Comparison of ENCODE assay signal across 25 mouse cellular contexts in the genomic region with DNA sequence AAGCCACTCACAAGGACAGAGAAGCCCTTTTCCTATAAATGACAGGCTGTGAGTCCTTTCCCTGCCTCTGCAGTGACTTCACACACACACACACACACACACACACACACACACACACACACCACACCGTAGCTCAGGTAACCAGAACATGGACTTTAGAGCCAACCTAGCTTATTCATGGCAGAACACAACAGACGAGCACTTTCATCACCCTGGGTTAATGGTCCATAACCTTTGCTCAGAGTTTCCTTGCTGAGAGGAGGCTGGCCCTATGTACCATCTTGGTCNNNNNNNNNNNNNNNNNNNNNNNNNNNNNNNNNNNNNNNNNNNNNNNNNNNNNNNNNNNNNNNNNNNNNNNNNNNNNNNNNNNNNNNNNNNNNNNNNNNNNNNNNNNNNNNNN.
DNase-seq lines count a peak whose midpoint lies in the region; ATAC-seq and TF ChIP-seq lines count a peak whose summit lies in the region.
"Had no signal": no experiment of that assay in that cellular context is flagged by ENCODE, and none has a peak within 500 bp of the region (broad histone marks: within the 10 kb centered on the region; RNA-seq: fewer than 3 reads in every experiment).

No protein-coding gene starts in this region.

- 66% methylated on average over 2 of the region's 2 CpGs for WGBS in forebrain, embryonic 11.5 days
- 65% methylated on average over 2 of the region's 2 CpGs for WGBS in forebrain, embryonic 15.5 days
- 63% methylated on average over 2 of the region's 2 CpGs for WGBS in midbrain, embryonic 12.5 days
- 73% methylated on average over 2 of the region's 2 CpGs for WGBS in midbrain, postnatal 0 days

- DNase-seq in forebrain, embryonic 11.5 days (ENCODE audit: low spot score): no peak
- DNase-seq in kidney, adult 9 months: peak; percentile 22
- no peak for DNase-seq in kidney, postnatal 10 days
- DNase-seq in midbrain, postnatal 0 days (ENCODE audit: low spot score): no peak
- peak; percentile 10 to 23 for DNase-seq in kidney, postnatal 4 days
- DNase-seq in adrenal gland, adult 18-20 months (ENCODE audit: low spot score in 2 of 2): no peak
- DNase-seq: adrenal gland, postnatal 10 days; cerebellum, adult 8-10 months; cerebellum, postnatal 25 days; forebrain, postnatal 0 days; heart, adult 2 months; heart, postnatal 10 days; lung, embryonic 14.5 days; lung, postnatal 14 days; spleen, adult 18-20 months; thymus, postnatal 14 days had no signal

- H3K4me1 ChIP-seq in forebrain, embryonic 11.5 days (replicated peaks; ENCODE audit: control insufficient read depth, insufficient read depth, low read length): peaks cover 2% of the 10 kb centered on the region; the same call in 1 of the 2 replicates
- peaks cover 13% of the 10 kb centered on the region for H3K4me1 ChIP-seq in forebrain, embryonic 15.5 days
- peaks cover 18% of the 10 kb centered on the region for H3K4me1 ChIP-seq in midbrain, embryonic 12.5 days
- peaks cover 3% of the 10 kb centered on the region; the same call in 1 of the 2 replicates for H3K4me1 ChIP-seq in midbrain, postnatal 0 days (ENCODE audit: insufficient read depth, low read length)

- ATAC-seq in forebrain, embryonic 11.5 days (replicated peaks; ENCODE audit: low FRiP score): no peak
- no peak for ATAC-seq in forebrain, embryonic 15.5 days (replicated peaks)
- ATAC-seq in midbrain, embryonic 12.5 days (ENCODE audit: low FRiP score, low read depth): no peak
- ATAC-seq in midbrain, postnatal 0 days (ENCODE audit: low FRiP score): no peak
- ATAC-seq: forebrain, postnatal 0 days had no signal

- H3K9ac ChIP-seq in forebrain, embryonic 11.5 days (ENCODE audit: low read length): no peak overlapping the region
- no peak overlapping the region for H3K9ac ChIP-seq in forebrain, embryonic 15.5 days (replicated peaks)
- no peak overlapping the region for H3K9ac ChIP-seq in midbrain, embryonic 12.5 days (replicated peaks)
- no peak overlapping the region for H3K9ac ChIP-seq in midbrain, postnatal 0 days (replicated peaks; ENCODE audit: low read length, poor library complexity, severe bottlenecking)
- H3K9ac ChIP-seq: forebrain, postnatal 0 days; heart, embryonic 13.5 days; limb, embryonic 13.5 days; liver, embryonic 14.5 days; lung, embryonic 14.5 days; neural tube, embryonic 15.5 days had no signal

- no peak for TF ChIP-seq CTCF in midbrain, postnatal 0 days (IDR thresholded peaks at IDR 0.05)

- H3K4me2 ChIP-seq in forebrain, embryonic 11.5 days (ENCODE audit: low read depth, low read length, severe bottlenecking): no peak overlapping the region
- no peak overlapping the region for H3K4me2 ChIP-seq in forebrain, embryonic 15.5 days (replicated peaks)
- H3K4me2 ChIP-seq in midbrain, embryonic 12.5 days (replicated peaks): no peak overlapping the region
- no peak overlapping the region for H3K4me2 ChIP-seq in midbrain, postnatal 0 days (ENCODE audit: low read depth, low read length, poor library complexity, severe bottlenecking)
- H3K4me2 ChIP-seq: heart, embryonic 13.5 days; limb, embryonic 13.5 days; lung, embryonic 14.5 days; neural tube, embryonic 15.5 days had no signal

- H3K27ac ChIP-seq in forebrain, embryonic 11.5 days (ENCODE audit: low read depth, low read length): 0 out of 2 replicates have a peak overlapping the region, but pooled peaks have one; percentile 0
- no peak overlapping the region for H3K27ac ChIP-seq in forebrain, embryonic 15.5 days (replicated peaks)
- H3K27ac ChIP-seq in midbrain, embryonic 12.5 days (replicated peaks): peak overlapping the region; percentile 25; the same call in 1 of the 2 replicates
- H3K27ac ChIP-seq in midbrain, postnatal 0 days (ENCODE audit: low read depth, low read length): no peak overlapping the region
- H3K27ac ChIP-seq: heart, adult 2 months; heart, embryonic 13.5 days; layer of hippocampus, adult 2 months; left cerebral cortex, adult 2 months; limb, embryonic 13.5 days; liver, embryonic 14.5 days; neural tube, embryonic 15.5 days had no signal

- H3K9me3 ChIP-seq in forebrain, embryonic 11.5 days (ENCODE audit: control insufficient read depth, low read length): no peaks in the 10 kb centered on the region
- no peaks in the 10 kb centered on the region for H3K9me3 ChIP-seq in forebrain, embryonic 15.5 days
- H3K9me3 ChIP-seq in midbrain, embryonic 12.5 days: no peaks in the 10 kb centered on the region
- no peaks in the 10 kb centered on the region for H3K9me3 ChIP-seq in midbrain, postnatal 0 days (ENCODE audit: low read length)
- H3K9me3 ChIP-seq: G1E; heart, embryonic 13.5 days; limb, embryonic 13.5 days; neural tube, embryonic 15.5 days had no signal

- no peak overlapping the region for H3K4me3 ChIP-seq in forebrain, embryonic 11.5 days (ENCODE audit: low read depth, low read length)
- H3K4me3 ChIP-seq in forebrain, embryonic 15.5 days: no peak overlapping the region
- H3K4me3 ChIP-seq in midbrain, embryonic 12.5 days: no peak overlapping the region
- H3K4me3 ChIP-seq in midbrain, postnatal 0 days (ENCODE audit: low read depth, low read length): no peak overlapping the region
- H3K4me3 ChIP-seq: heart, adult 2 months; heart, embryonic 13.5 days; layer of hippocampus, adult 2 months; left cerebral cortex, adult 2 months; limb, embryonic 13.5 days; neural tube, embryonic 15.5 days had no signal

- no peaks in the 10 kb centered on the region; the same call in 1 of the 2 replicates for H3K27me3 ChIP-seq in forebrain, embryonic 11.5 days (ENCODE audit: control insufficient read depth, insufficient read depth, low read length)
- H3K27me3 ChIP-seq in forebrain, embryonic 15.5 days: no peaks in the 10 kb centered on the region
- H3K27me3 ChIP-seq in midbrain, embryonic 12.5 days: peaks cover 9% of the 10 kb centered on the region; the same call in 1 of the 2 replicates
- H3K27me3 ChIP-seq in midbrain, postnatal 0 days (ENCODE audit: insufficient read depth, low read length): no peaks in the 10 kb centered on the region
- H3K27me3 ChIP-seq: heart, embryonic 13.5 days; neural tube, embryonic 15.5 days had no signal

- no peaks in the 10 kb centered on the region for H3K36me3 ChIP-seq in forebrain, embryonic 11.5 days (ENCODE audit: control insufficient read depth, insufficient read depth, low read length)
- H3K36me3 ChIP-seq in forebrain, embryonic 15.5 days: no peaks in the 10 kb centered on the region
- H3K36me3 ChIP-seq in midbrain, embryonic 12.5 days: no peaks in the 10 kb centered on the region
- H3K36me3 ChIP-seq in midbrain, postnatal 0 days (ENCODE audit: insufficient read depth, low read length): no peaks in the 10 kb centered on the region
- H3K36me3 ChIP-seq: G1E; heart, embryonic 13.5 days; limb, embryonic 13.5 days; neural tube, embryonic 15.5 days had no signal

Comparison
In these comparisons a context has a peak if more than half of its experiments do, and no peak if none do; other contexts are left out.
1. DNase-seq: peak in kidney, adult 9 months (single experiment) and kidney, postnatal 4 days (2 of 2); none in forebrain, embryonic 11.5 days (single experiment), kidney, postnatal 10 days (single experiment), midbrain, postnatal 0 days (single experiment) and adrenal gland, adult 18-20 months (0 of 2).
2. H3K27ac ChIP-seq: peak in forebrain, embryonic 11.5 days (single experiment) and midbrain, embryonic 12.5 days (single experiment); none in forebrain, embryonic 15.5 days (single experiment) and midbrain, postnatal 0 days (single experiment).